Mouse (Mus musculus) lung, embryonic 16.5 days (tissue): Measurements from ENCODE around the gene Ctnnd1. TPM values are rescaled to one million over a fixed set of nuclear protein-coding genes. Genes with fewer than 3 reads are reported as not detected.

Experiments used
- ATAC-seq: fragments of 200-750 bp; cut with Nextera tagmentation; 2 replicates; pipeline ENCODE4 v1.8.0; 2017; ENCODE audit warnings: low read depth, mild to moderate bottlenecking, moderate library complexity
- H3K27ac ChIP-seq: fragments of 300-500 bp; sonication (generic); 2 replicates; pipeline ENCODE4 v1.5.1; 2014; ENCODE audit warnings: mild to moderate bottlenecking, control low read depth, low read length
- H3K27me3 ChIP-seq: fragments of 300-500 bp; sonication (generic); 2 replicates; pipeline ENCODE4 v1.6.1; 2014; ENCODE audit warnings: low read depth, low read length, mixed read lengths; ENCODE audit not compliant: control insufficient read depth, insufficient read depth
- H3K36me3 ChIP-seq: fragments of 300-500 bp; sonication (generic); 2 replicates; pipeline ENCODE4 v1.6.1; 2014; ENCODE audit warnings: low read length; ENCODE audit not compliant: control insufficient read depth, insufficient read depth
- H3K4me1 ChIP-seq: fragments of 300-500 bp; sonication (generic); replicated peaks from 2 replicates; pipeline ENCODE4 v1.6.1; 2014; ENCODE audit warnings: low read length, mixed read lengths; ENCODE audit not compliant: control insufficient read depth, insufficient read depth
- H3K4me2 ChIP-seq: fragments of 300-500 bp; sonication (generic); 2 replicates; pipeline ENCODE4 v1.6.1; 2014; ENCODE audit warnings: low read depth, low read length, control low read depth
- H3K4me3 ChIP-seq: fragments of 300-500 bp; sonication (generic); 2 replicates; pipeline ENCODE4 v1.5.1; 2014; ENCODE audit warnings: mild to moderate bottlenecking, low read length, control low read depth
- H3K9ac ChIP-seq: fragments of 300-500 bp; sonication (generic); 2 replicates; pipeline ENCODE4 v1.6.1; 2014; ENCODE audit warnings: low read length, control low read depth
- H3K9me3 ChIP-seq: fragments of 300-500 bp; sonication (generic); 2 replicates; pipeline ENCODE4 v1.6.1; 2016; ENCODE audit warnings: low read length; ENCODE audit not compliant: control insufficient read depth
- WGBS: fragments of 180-500 bp; shearing (Covaris S2); extraction: QIAGEN DNeasy Blood & Tissue Kit; methylation state at CpG from one replicate; pipeline ENCODE4 v1.1.7; 2014; 5-methylcytosine and 5-hydroxymethylcytosine counted together
- polyA plus RNA-seq: library from polyadenylated mRNA; unstranded; fragments of >200 nt; fragmentation: Nextera tagmentation; extraction: Ambion mirVana; gene quantifications from 2 replicates; pipeline ENCODE4 v1.2.1, GENCODE M21; 2015

Gene Ctnnd1
- polyA plus RNA-seq = 64.3 and 68.4 TPM in 2 replicates

- Histone ChIP-seq H3K4me3 (peak within 1 kb of the TSS; percentile 74), H3K36me3 (peaks cover 2% of the 10 kb centered on the region; the same call in 1 of the 2 replicates), H3K4me2 (peak within 1 kb of the TSS; percentile 65), H3K9ac (peak within 1 kb of the TSS; percentile 89), H3K9me3 (no peaks in the 10 kb centered on the region), H3K27me3 (no peaks in the 10 kb centered on the region), H3K4me1 (peaks cover 16% of the 10 kb centered on the region), H3K27ac (peak within 1 kb of the TSS; percentile 99)
- ATAC-seq = peak; percentile 99
- WGBS = 0% methylated on average over 15 of the region's 15 CpGs
Observed at GRCm38 (mm10) chr2:84650464-84651195, at the start of gene Ctnnd1. Gene Ctnnd1 (minus strand): TSS chr2:84650765.

DNA sequence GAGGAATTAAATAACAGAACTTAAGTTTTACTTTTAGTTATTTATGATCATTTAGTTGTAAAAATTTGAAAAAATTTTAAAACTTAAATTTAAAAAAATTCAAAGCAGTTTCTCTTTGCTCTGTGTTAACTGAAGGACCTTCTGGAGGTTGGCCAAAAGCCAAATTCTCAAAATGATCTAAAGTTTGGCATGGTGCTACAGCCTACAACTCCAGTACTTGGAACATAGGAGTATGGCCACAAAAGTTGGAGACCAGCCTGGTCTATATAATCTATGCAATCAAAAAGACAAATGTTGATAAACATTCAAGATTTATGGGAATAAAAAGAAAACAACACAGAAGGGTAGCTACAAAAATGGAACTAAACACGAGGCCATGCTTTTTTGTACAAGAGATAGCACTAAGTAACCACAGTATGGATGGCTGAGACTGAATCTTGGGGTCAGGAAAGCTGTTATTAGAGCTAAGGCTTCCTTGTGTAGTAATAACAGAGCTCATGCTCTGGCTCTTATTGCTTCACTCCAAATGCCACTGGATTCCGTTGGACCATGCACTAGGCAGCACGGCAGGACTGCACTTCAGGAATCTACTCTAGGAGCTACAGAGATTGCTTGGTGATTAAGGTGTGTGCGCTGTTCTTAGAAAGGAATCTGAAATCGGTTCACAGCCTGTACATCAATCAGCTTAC, 44.6 kb upstream of the Ctnnd1 start:
- H3K9me3 ChIP-seq = no peaks in the 10 kb centered on the region
- H3K4me3 ChIP-seq = no peak overlapping the region
- H3K4me2 ChIP-seq = no peak overlapping the region
- H3K4me1 ChIP-seq = peaks cover 2% of the 10 kb centered on the region; the same call in 1 of the 2 replicates
- peaks cover 32% of the 10 kb centered on the region for H3K36me3 ChIP-seq
- no peaks in the 10 kb centered on the region for H3K27me3 ChIP-seq
- ATAC-seq = peak; percentile 89
- H3K9ac ChIP-seq = no peak overlapping the region
- WGBS = 61% methylated on average over 5 of the region's 5 CpGs
- H3K27ac ChIP-seq = peak overlapping the region; percentile 51

DNA sequence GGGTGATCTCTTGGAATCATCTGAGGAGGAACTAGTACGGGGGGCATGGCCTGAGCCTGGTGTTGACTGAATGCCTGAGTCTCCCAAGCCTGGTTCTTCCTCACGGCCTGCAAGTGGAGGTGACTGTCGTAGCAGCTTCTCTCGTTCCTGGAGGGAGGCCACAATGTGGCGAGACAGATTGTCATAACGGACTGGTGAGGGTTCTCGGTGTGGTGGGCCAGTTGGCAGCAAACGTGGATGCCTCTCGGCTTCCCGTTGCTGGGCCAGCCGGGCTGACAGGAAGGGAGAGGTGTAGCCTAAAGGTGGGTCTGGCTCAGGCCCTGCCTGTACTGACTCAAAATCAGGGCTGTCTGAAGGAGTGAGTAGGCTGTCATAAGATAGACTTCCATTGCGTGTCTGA, 39.5 kb upstream of the Ctnnd1 start:
- H3K4me1 ChIP-seq = no peaks in the 10 kb centered on the region
- ATAC-seq = no peak
- WGBS = 87% methylated on average over 12 of the region's 12 CpGs
- no peak overlapping the region for H3K9ac ChIP-seq
- no peak overlapping the region for H3K4me2 ChIP-seq
- peaks cover 54% of the 10 kb centered on the region for H3K36me3 ChIP-seq
- no peaks in the 10 kb centered on the region for H3K27me3 ChIP-seq
- no peak overlapping the region for H3K4me3 ChIP-seq
- no peak overlapping the region for H3K27ac ChIP-seq
- no peaks in the 10 kb centered on the region for H3K9me3 ChIP-seq

GRCm38 (mm10) chr2:84688080-84688844, 37.7 kb upstream of the Ctnnd1 start:
- Histone ChIP-seq H3K27ac (no peak overlapping the region), H3K9me3 (no peaks in the 10 kb centered on the region), H3K36me3 (peaks cover 47% of the 10 kb centered on the region), H3K4me2 (no peak overlapping the region), H3K27me3 (no peaks in the 10 kb centered on the region), H3K4me3 (no peak overlapping the region), H3K9ac (no peak overlapping the region), H3K4me1 (no peaks in the 10 kb centered on the region)
- 80% methylated on average over 2 of the region's 2 CpGs for WGBS
- ATAC-seq = no peak

DNA sequence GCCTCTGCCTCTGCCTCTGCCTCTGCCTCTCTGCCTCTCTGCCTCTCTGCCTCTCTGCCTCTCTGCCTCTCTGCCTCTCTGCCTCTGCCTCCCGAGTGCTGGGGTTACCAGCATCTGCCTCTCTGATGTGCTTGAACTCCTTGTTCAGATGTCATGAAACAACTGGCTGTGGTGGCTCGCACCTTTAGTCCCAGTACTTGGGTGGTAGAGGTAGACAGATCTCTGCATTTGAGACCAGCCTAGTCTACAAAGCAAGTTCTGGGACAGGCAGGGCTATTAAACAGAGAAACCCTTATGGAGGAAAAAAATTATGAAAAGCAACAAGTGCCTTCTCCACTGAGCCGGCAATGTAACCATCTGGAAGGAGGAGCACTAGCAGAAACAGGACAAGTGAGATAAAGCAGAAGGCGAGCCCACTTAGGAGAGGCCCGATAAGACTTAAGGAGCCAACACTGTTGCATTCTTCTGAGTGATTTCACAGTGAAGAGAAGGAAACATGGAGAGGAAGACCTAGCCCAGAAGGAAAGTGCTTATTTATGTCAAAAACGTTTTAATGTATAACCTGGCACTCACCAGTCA, 32.1 kb upstream of the Ctnnd1 start:
- Histone ChIP-seq H3K27me3 (no peaks in the 10 kb centered on the region), H3K27ac (no peak overlapping the region), H3K9me3 (no peaks in the 10 kb centered on the region), H3K36me3 (peaks cover 15% of the 10 kb centered on the region), H3K9ac (no peak overlapping the region), H3K4me2 (no peak overlapping the region), H3K4me3 (no peak overlapping the region), H3K4me1 (peaks cover 7% of the 10 kb centered on the region)
- ATAC-seq = no peak
- WGBS = 61% methylated on average over 6 of the region's 6 CpGs

DNA sequence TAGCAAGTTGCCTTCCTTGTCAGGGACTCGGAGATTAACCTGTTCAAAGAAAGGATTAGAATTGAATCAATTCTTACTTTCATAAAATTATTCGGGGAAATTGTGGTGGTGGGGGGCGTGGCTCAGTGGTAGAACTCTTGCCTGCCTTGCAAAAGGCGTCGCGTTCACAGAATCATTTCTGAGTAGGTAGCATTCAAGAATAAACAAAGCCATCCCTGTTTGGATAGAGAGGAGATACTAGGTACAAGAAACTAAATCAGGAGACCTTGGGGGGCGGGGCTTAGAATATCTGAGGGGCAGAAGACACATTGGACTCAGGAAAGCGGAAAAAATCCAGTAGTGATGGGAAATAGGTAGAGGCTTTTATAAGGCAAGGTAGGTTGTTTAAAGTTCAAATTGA, 28.5 kb upstream of the Ctnnd1 start, which contains the start of gene Tmx2:
TSS of gene Tmx2 (minus strand) at position 125 of the 400 bp plus-strand sequence.
- Histone ChIP-seq H3K9ac (peak within 1 kb of the TSS; percentile 95), H3K36me3 (peaks cover 13% of the 10 kb centered on the region), H3K4me2 (peak within 1 kb of the TSS; percentile 89), H3K9me3 (no peaks in the 10 kb centered on the region), H3K4me3 (peak within 1 kb of the TSS; percentile 100), H3K27ac (peak within 1 kb of the TSS; percentile 81), H3K27me3 (no peaks in the 10 kb centered on the region), H3K4me1 (peaks cover 13% of the 10 kb centered on the region)
- WGBS = 15% methylated on average over 8 of the region's 8 CpGs
- no peak for ATAC-seq

GRCm38 (mm10) chr2:84677968-84678880, 27.7 kb upstream of the Ctnnd1 start, which contains the start of the genes Gm28635 and Med19:
Gene Gm28635 (minus strand): TSS chr2:84678041.
Gene Med19 (plus strand): TSS chr2:84678402.
- Histone ChIP-seq H3K4me1 (peaks cover 13% of the 10 kb centered on the region), H3K27me3 (no peaks in the 10 kb centered on the region), H3K36me3 (peaks cover 13% of the 10 kb centered on the region), H3K27ac (peak within 1 kb of the TSS; percentile 81), H3K4me3 (peak within 1 kb of the TSS; percentile 100), H3K4me2 (peak within 1 kb of the TSS; percentile 89), H3K9ac (peak within 1 kb of the TSS; percentile 95), H3K9me3 (no peaks in the 10 kb centered on the region)
- ATAC-seq = peak; percentile 99
- WGBS = under 1% methylated on average over 44 of the region's 44 CpGs

DNA sequence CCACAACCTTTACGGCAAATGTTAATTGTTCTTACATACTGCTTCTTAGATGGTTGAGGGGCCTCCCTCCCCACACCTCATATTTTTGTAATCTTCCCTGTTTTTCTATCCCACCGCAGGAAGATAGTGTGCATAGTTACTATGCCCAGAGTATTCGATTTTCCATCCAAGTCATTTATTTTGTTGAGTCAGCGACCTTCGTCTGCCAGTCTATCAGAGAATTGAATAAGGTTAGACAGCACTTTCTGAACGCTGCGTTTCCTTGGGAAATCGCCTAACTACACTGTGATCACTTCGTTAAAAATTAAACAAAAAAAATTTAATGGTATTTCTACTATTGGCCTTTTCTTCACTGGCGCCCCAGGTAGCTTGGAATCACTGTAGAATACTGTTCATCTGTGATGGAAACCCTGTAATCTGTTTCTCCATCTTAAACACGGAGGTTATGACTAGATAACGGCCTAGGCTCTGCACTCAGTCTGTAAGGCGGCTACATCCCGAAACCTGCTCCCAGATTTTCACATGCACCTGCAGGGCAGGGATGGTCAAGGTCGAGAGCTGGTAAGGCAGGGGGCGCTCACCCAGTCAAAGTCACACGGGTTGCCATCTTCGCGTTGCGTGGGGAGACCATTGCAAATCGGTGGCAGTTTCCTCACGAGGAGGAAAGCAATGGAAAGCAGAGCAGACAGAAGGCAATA, 26.9 kb upstream of the Ctnnd1 start:
- H3K27me3 ChIP-seq = no peaks in the 10 kb centered on the region
- WGBS = 8% methylated on average over 22 of the region's 22 CpGs
- H3K9me3 ChIP-seq = no peaks in the 10 kb centered on the region
- H3K4me1 ChIP-seq = peaks cover 13% of the 10 kb centered on the region
- ATAC-seq = peak; percentile 39
- H3K4me2 ChIP-seq = peak overlapping the region; percentile 73
- peaks cover 20% of the 10 kb centered on the region for H3K36me3 ChIP-seq
- H3K27ac ChIP-seq = no peak overlapping the region
- H3K4me3 ChIP-seq = peak overlapping the region; percentile 64
- H3K9ac ChIP-seq = peak overlapping the region; percentile 66
